Mouse (Mus musculus): ENCODE measurements at regions not wholly inside any gene's neighbourhood (a gene's known extent, or its start where the extent isn't known, plus 50 kb on each side); places are given as distances from the start of the nearest gene placed in this dataset.
"Not testable (repeated sequence)": the region's sequence is repeated elsewhere in the genome, so short reads cannot be mapped to it uniquely, and the experiment has no call there.

GRCm38 (mm10) chr15:84616880-84617279 lies 52.5 kb upstream of the Prr5 start:
- DNase-seq (ENCODE audit: low spot score) = not testable (repeated sequence)

GRCm38 (mm10) chr15:84613536-84614527 lies 55.6 kb upstream of the Prr5 start:
- DNase-seq (ENCODE audit: low spot score) = peak; percentile 96

- no peak for DNase-seq (ENCODE audit: low spot score)
These were observed 55.3 kb upstream of the Rtl6 start for GRCm38 (mm10) chr15:84612961-84613360.

- DNase-seq (ENCODE audit: low spot score) = no peak
These were observed 52.3 kb upstream of the Rtl6 start for GRCm38 (mm10) chr15:84609825-84610442.

GRCm38 (mm10) chr15:84609063-84609462 lies 51.4 kb upstream of the Rtl6 start:
- DNase-seq (ENCODE audit: low spot score) = no peak
